Mouse (Mus musculus) cerebellum, adult 2 months (tissue): ENCODE results near the gene Cry2. TPM values are rescaled to one million over a fixed set of nuclear protein-coding genes. Genes with fewer than 3 reads are reported as not detected.

ENCODE experiments used
- DNase-seq, 2 experiments: peaks; one replicate each; pipeline ENCODE4 v3.0.0; 2021
- H3K27ac ChIP-seq: fragments of 200-500 bp; 2 replicates; pipeline ENCODE4 v1.5.1; 2012; ENCODE audit warnings: low read length, control low read depth, inconsistent platforms; ENCODE audit not compliant: insufficient read depth
- H3K27me3 ChIP-seq: fragments of 200-500 bp; 2 replicates; pipeline ENCODE4 v1.6.1; 2012; ENCODE audit warnings: inconsistent platforms, mild to moderate bottlenecking, low read length, moderate library complexity; ENCODE audit not compliant: control insufficient read depth, insufficient read depth
- H3K4me1 ChIP-seq: fragments of 200-500 bp; 2 replicates; pipeline ENCODE4 v1.6.1; 2011; ENCODE audit warnings: low read length; ENCODE audit not compliant: control insufficient read depth, insufficient read depth
- H3K4me3 ChIP-seq: fragments of 200-500 bp; replicated peaks from 2 replicates; pipeline ENCODE3; 2011; ENCODE audit warnings: mild to moderate bottlenecking, low read depth, low read length, control low read depth; ENCODE audit not compliant: insufficient read depth
- CTCF ChIP-seq: fragments of 200-500 bp; IDR thresholded peaks from 2 replicates; pipeline ENCODE4 v1.5.1; 2011; ENCODE audit warnings: low read depth, mild to moderate bottlenecking, control low read depth, low read length, moderate library complexity, borderline replicate concordance; ENCODE audit not compliant: insufficient read depth
- POLR2A ChIP-seq: fragments of 200-500 bp; IDR thresholded peaks from 2 replicates; pipeline ENCODE4 v1.6.1; 2011; ENCODE audit warnings: low read length, control low read depth, borderline replicate concordance; ENCODE audit not compliant: insufficient read depth
- WGBS: fragments of 180-500 bp; shearing (Covaris S2); methylation state at CpG from one replicate; pipeline ENCODE4 v1.1.7; 2018; 5-methylcytosine and 5-hydroxymethylcytosine counted together
- polyA plus RNA-seq: library from polyadenylated mRNA; depleted of rRNA; stranded (reverse); fragments of >200 nt; gene quantifications from 2 replicates; pipeline ENCODE4 v1.2.3, GENCODE M21; 2012

Gene Cry2
- polyA plus RNA-seq, 1 experiment: 81.8 TPM

- WGBS: 31% methylated on average over 6 of the region's 6 CpGs
- H3K27ac ChIP-seq: peak overlapping the region; percentile 66; the same call in 1 of the 2 replicates
These were observed 53.3 kb downstream of the Cry2 start for GRCm38 (mm10) chr2:92380495-92381050.

DNA sequence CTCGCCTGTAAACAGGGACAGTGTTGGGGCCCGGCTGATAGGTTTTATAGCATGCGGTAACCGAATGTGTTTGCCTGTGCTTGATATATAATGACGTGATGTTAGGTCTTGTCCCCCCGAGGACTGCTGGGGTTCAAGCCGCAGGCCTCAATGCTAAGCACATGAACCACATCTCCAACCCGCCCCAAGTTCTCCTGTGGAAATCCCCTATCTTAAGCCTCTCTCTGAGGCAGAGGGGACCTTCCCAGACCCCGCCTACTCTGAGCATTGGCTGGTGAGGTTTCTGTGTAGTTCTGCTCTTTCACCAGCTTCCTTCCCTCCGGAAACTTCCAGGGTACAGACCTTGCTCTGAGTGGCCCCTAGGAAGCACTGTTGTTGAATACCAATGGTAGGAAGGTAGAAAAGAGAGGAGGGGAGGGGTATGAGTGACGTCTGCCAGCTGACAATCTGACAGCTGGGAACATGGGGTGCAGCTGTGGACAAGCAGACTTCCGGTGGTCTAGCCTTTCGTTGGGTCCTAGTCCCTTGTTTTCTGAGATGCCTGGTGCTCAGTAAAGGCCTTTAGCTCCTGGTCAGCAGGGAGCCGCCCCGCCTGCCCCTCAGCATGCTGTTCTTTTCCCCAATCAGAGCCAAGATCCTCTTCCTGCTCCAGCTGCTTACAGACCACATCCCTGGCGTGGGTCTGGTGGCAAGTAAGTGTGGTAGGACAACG, 53.9 kb downstream of the Cry2 start:
- peaks cover 51% of the 10 kb centered on the region for H3K4me1 ChIP-seq
- no peaks in the 10 kb centered on the region for H3K27me3 ChIP-seq
- peak overlapping the region; percentile 66; the same call in 1 of the 2 replicates for H3K27ac ChIP-seq
- H3K4me3 ChIP-seq: no peak overlapping the region
- TF ChIP-seq POLR2A: no peak
- TF ChIP-seq CTCF: no peak
- DNase-seq: no peak
- 58% methylated on average over 17 of the region's 17 CpGs for WGBS

More at GRCm38 (mm10) chr2:92380495-92381050, 53.3 kb downstream of the Cry2 start:
- no peak for DNase-seq
- no peaks in the 10 kb centered on the region for H3K27me3 ChIP-seq
- TF ChIP-seq CTCF (no peak), POLR2A (no peak)
- peaks cover 58% of the 10 kb centered on the region for H3K4me1 ChIP-seq
- no peak overlapping the region for H3K4me3 ChIP-seq

DNA sequence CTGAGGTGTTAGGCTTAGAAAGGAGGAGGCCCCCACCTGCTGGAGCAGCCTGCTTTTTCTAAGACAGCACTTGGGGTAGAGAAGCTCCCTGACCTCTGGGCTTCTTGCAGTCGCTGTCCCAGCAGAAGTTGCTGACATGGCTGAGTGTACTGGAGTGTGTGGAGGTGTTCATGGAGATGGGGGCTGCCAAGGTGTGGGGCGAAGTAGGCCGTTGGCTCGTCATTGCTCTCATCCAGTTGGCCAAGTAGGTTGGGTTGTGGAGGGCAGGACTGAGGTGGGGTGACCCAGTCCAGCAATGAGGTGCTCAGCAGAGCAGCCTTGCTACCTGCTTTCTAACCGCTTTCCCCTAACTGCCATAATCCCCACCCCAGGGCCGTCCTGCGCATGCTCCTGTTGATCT, 56.5 kb downstream of the Cry2 start:
- Histone ChIP-seq H3K4me3 (no peak overlapping the region), H3K27me3 (no peaks in the 10 kb centered on the region), H3K27ac (no peak overlapping the region), H3K4me1 (peaks cover 31% of the 10 kb centered on the region)
- TF ChIP-seq POLR2A (no peak), CTCF (no peak)
- DNase-seq: no peak
- WGBS: 78% methylated on average over 7 of the region's 7 CpGs

DNA sequence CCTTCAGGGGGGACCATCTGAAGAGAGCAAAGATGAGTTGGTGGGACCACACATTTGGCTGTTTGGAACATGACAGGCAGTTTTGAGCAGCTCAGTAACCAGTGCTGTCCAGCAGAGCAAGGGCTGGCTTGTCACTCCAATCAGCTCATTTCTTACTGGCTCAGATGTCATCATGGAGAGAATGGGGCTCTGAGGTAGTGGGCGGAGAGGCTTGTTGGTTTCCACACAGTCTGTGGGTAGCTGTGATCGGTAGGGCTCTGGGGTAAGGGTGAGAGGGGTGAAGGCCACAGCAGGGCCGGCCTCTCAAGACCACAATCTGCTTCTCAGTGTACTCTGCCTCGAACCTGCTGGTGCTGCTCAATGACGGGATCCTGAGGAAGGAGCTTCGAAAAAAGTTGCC, 57.5 kb downstream of the Cry2 start:
- peak overlapping the region; percentile 78 for H3K4me3 ChIP-seq
- peaks cover 21% of the 10 kb centered on the region for H3K4me1 ChIP-seq
- DNase-seq: peak in 1 of 2 experiments; percentile 10
- H3K27me3 ChIP-seq: no peaks in the 10 kb centered on the region
- no peak overlapping the region for H3K27ac ChIP-seq
- TF ChIP-seq CTCF (no peak), POLR2A (no peak)
- WGBS: 78% methylated on average over 6 of the region's 6 CpGs

- Histone ChIP-seq H3K27ac (peak overlapping the region; percentile 31; the same call in 1 of the 2 replicates), H3K4me3 (peak overlapping the region; percentile 78), H3K4me1 (peaks cover 20% of the 10 kb centered on the region), H3K27me3 (no peaks in the 10 kb centered on the region)
- no peak for TF ChIP-seq CTCF
- TF ChIP-seq POLR2A: no peak
- DNase-seq: no peak
- WGBS: 3% methylated on average over 10 of the region's 10 CpGs
These were observed 58.1 kb downstream of the Cry2 start for GRCm38 (mm10) chr2:92375788-92376187.

- H3K27ac ChIP-seq: peak overlapping the region; percentile 41
- peak; percentile 93 to 96 for DNase-seq
- H3K27me3 ChIP-seq: no peaks in the 10 kb centered on the region
- WGBS: under 1% methylated on average over 29 of the region's 29 CpGs
- peak overlapping the region; percentile 78 for H3K4me3 ChIP-seq
- peak; percentile 86 for TF ChIP-seq POLR2A
- TF ChIP-seq CTCF: no peak
- peaks cover 18% of the 10 kb centered on the region for H3K4me1 ChIP-seq
These were observed 58.7 kb downstream of the Cry2 start for GRCm38 (mm10) chr2:92375099-92375623.

- Histone ChIP-seq H3K27ac (peak within 1 kb of the TSS; percentile 41), H3K4me3 (peak within 1 kb of the TSS; percentile 78), H3K4me1 (peaks cover 17% of the 10 kb centered on the region), H3K27me3 (no peaks in the 10 kb centered on the region)
- DNase-seq: peak; percentile 61 to 69
- no peak for TF ChIP-seq CTCF
- TF ChIP-seq POLR2A: no peak
- 4% methylated on average over 16 of the region's 16 CpGs for WGBS
These were observed 59.3 kb downstream of the Cry2 start, which contains the start of the genes Pex16 and Large2 for GRCm38 (mm10) chr2:92374514-92374913. TSS of gene Pex16 (plus strand) at chr2:92374676. TSS of gene Large2 (minus strand) at chr2:92374869.

- H3K27me3 ChIP-seq: no peaks in the 10 kb centered on the region
These were observed 60.4 kb downstream of the Cry2 start for GRCm38 (mm10) chr2:92373437-92373813.

More at GRCm38 (mm10) chr2:92373437-92373813, 60.4 kb downstream of the Cry2 start:
- Histone ChIP-seq H3K4me3 (no peak overlapping the region), H3K27ac (no peak overlapping the region), H3K4me1 (peaks cover 17% of the 10 kb centered on the region)
- DNase-seq: no peak
- TF ChIP-seq CTCF (no peak), POLR2A (no peak)
- 82% methylated on average over 11 of the region's 11 CpGs for WGBS
